ENCODE assay signal across 7 mouse cellular contexts in the genomic region with DNA sequence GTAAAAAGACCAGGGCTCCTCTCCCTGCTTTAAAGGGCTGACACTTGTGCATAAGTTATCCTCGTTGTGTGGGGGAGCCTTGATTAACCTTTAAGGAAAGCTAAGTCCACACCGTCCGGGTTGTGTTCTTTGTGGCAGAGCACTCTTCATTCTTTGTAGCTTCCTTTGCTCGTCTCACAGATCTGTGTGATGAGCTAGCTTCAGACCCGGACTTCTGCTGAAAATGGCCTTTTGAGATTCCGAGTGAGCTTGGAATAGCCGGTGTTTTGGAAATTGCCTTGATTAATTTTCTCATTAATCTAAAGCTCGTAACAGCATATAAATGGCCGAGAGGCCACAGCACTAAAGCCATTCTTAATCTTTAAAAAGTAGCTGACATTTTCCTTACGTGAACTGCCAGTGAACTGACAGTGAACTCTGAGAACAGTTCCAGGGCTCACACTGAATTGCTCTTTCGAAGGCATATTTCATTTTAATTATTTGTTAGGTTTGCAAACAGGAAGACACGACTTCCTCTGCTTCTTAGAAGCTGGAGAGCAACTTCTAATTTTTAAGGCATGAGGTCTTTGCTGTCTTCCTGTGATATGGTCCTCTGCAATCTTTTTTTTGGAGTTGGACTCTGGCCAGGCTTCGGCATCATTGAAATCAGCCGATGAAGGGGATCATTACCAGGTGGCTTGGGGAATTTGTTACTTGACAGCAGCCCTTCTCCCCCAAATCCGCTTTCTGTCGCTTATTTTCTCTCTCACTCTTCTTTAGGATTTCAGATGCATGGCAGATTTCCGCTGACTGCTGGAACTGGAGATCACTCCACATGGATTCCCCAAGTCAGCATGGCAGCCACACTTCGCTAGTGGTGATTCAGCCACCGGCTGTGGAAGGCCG. TPM values are rescaled to one million over a fixed set of nuclear protein-coding genes. Genes with fewer than 3 reads are reported as not detected.
A peak's percentile ranks its signal among the peaks of the same experiment; 100 is the strongest.
DNase-seq lines count a peak whose midpoint lies in the region; ATAC-seq and TF ChIP-seq lines count a peak whose summit lies in the region.

No protein-coding gene starts in this region.

- H3K4me2 ChIP-seq in hindbrain, embryonic 14.5 days (replicated peaks): peak overlapping the region; percentile 70
- peak overlapping the region; percentile 93 for H3K4me2 ChIP-seq in liver, embryonic 11.5 days
- H3K4me2 ChIP-seq in stomach, postnatal 0 days (replicated peaks; ENCODE audit: low read depth): peak overlapping the region; percentile 74

- no peaks in the 10 kb centered on the region for H3K4me1 ChIP-seq in brown adipose tissue, adult 24 weeks (ENCODE audit: control insufficient read depth, insufficient read depth, insufficient read length, low read length)
- H3K4me1 ChIP-seq in forebrain, embryonic 10.5 days: peaks cover 56% of the 10 kb centered on the region
- peaks cover 12% of the 10 kb centered on the region for H3K4me1 ChIP-seq in hindbrain, embryonic 14.5 days (replicated peaks; ENCODE audit: control insufficient read depth, insufficient read depth, low read length)
- peaks cover 14% of the 10 kb centered on the region for H3K4me1 ChIP-seq in liver, embryonic 11.5 days (replicated peaks; ENCODE audit: control insufficient read depth, insufficient read depth, low read length)
- peaks cover 10% of the 10 kb centered on the region for H3K4me1 ChIP-seq in stomach, postnatal 0 days (replicated peaks; ENCODE audit: control insufficient read depth, insufficient read depth)

- peak overlapping the region; percentile 83 for H3K9ac ChIP-seq in hindbrain, embryonic 14.5 days
- H3K9ac ChIP-seq in liver, embryonic 11.5 days (ENCODE audit: low read depth, low read length): no peak overlapping the region
- H3K9ac ChIP-seq in stomach, postnatal 0 days (ENCODE audit: low read length): peak overlapping the region; percentile 94

- peak overlapping the region; percentile 46 for H3K4me3 ChIP-seq in brown adipose tissue, adult 24 weeks (ENCODE audit: insufficient read depth, low read depth, low read length)
- peak overlapping the region; percentile 87 for H3K4me3 ChIP-seq in forebrain, embryonic 10.5 days
- peak overlapping the region; percentile 92 for H3K4me3 ChIP-seq in hindbrain, embryonic 14.5 days (replicated peaks; ENCODE audit: low read length)
- H3K4me3 ChIP-seq in liver, embryonic 11.5 days (ENCODE audit: low read depth, low read length): peak overlapping the region; percentile 87; the same call in 1 of the 2 replicates
- peak overlapping the region; percentile 94 for H3K4me3 ChIP-seq in stomach, postnatal 0 days (ENCODE audit: low read depth, low read length)

- no peak for ATAC-seq in hindbrain, embryonic 14.5 days (ENCODE audit: low FRiP score)
- no peak for ATAC-seq in liver, embryonic 11.5 days (replicated peaks; ENCODE audit: low FRiP score)
- ATAC-seq in stomach, postnatal 0 days (ENCODE audit: low FRiP score, low TSS enrichment): no peak

- 64% methylated on average over 20 of the region's 20 CpGs for WGBS in forebrain, embryonic 10.5 days
- 36% methylated on average over 20 of the region's 20 CpGs for WGBS in hindbrain, embryonic 14.5 days
- WGBS in liver, embryonic 11.5 days: 61% methylated on average over 20 of the region's 20 CpGs
- WGBS in stomach, postnatal 0 days: 25% methylated on average over 20 of the region's 20 CpGs

- H3K27ac ChIP-seq in brown adipose tissue, adult 24 weeks (replicated peaks; ENCODE audit: low read depth, low read length): peak overlapping the region; percentile 68
- H3K27ac ChIP-seq in forebrain, embryonic 10.5 days: peak overlapping the region; percentile 97
- H3K27ac ChIP-seq in hindbrain, embryonic 14.5 days: no peak overlapping the region
- H3K27ac ChIP-seq in liver, embryonic 11.5 days (ENCODE audit: low read depth, low read length): no peak overlapping the region
- H3K27ac ChIP-seq in stomach, postnatal 0 days (replicated peaks): peak overlapping the region; percentile 95

- no peak for TF ChIP-seq EP300 in stomach, postnatal 0 days (optimal IDR thresholded peaks at IDR 0.05)

- peaks cover 47% of the 10 kb centered on the region for H3K36me3 ChIP-seq in forebrain, embryonic 10.5 days (replicated peaks)
- peaks cover 28% of the 10 kb centered on the region; the same call in 1 of the 2 replicates for H3K36me3 ChIP-seq in hindbrain, embryonic 14.5 days (replicated peaks; ENCODE audit: control insufficient read depth, insufficient read depth)
- peaks cover 19% of the 10 kb centered on the region for H3K36me3 ChIP-seq in liver, embryonic 11.5 days (ENCODE audit: control insufficient read depth, insufficient read depth, low read length)
- H3K36me3 ChIP-seq in stomach, postnatal 0 days (ENCODE audit: control insufficient read depth, insufficient read depth, low read length): peaks cover 11% of the 10 kb centered on the region

- no peaks in the 10 kb centered on the region for H3K9me3 ChIP-seq in forebrain, embryonic 10.5 days
- no peaks in the 10 kb centered on the region for H3K9me3 ChIP-seq in hindbrain, embryonic 14.5 days (ENCODE audit: control insufficient read depth, low read length)
- H3K9me3 ChIP-seq in liver, embryonic 11.5 days (ENCODE audit: control insufficient read depth, low read length): no peaks in the 10 kb centered on the region
- no peaks in the 10 kb centered on the region for H3K9me3 ChIP-seq in stomach, postnatal 0 days (ENCODE audit: control insufficient read depth, low read length)

- TF ChIP-seq CTCF in stomach, postnatal 0 days (IDR thresholded peaks at IDR 0.05; ENCODE audit: low read depth): no peak

- 0 out of 2 replicates have a peak, but pooled peaks cover 4% of the 10 kb centered on the region for H3K27me3 ChIP-seq in forebrain, embryonic 10.5 days (ENCODE audit: poor library complexity, severe bottlenecking)
- H3K27me3 ChIP-seq in hindbrain, embryonic 14.5 days (ENCODE audit: control insufficient read depth, insufficient read depth, low read length): peaks cover 14% of the 10 kb centered on the region; the same call in 1 of the 2 replicates
- no peaks in the 10 kb centered on the region for H3K27me3 ChIP-seq in liver, embryonic 11.5 days (replicated peaks; ENCODE audit: control insufficient read depth, insufficient read depth, low read length)
- no peaks in the 10 kb centered on the region for H3K27me3 ChIP-seq in stomach, postnatal 0 days (ENCODE audit: control insufficient read depth, insufficient read depth, low read length)

- DNase-seq in forebrain, embryonic 10.5 days (ENCODE audit: extremely low spot score, low spot score): no peak
- no peak for DNase-seq in hindbrain, embryonic 14.5 days (ENCODE audit: low spot score)
- peak; percentile 31 for DNase-seq in liver, embryonic 11.5 days (ENCODE audit: low spot score)
- DNase-seq in stomach, postnatal 0 days (ENCODE audit: low spot score): no peak
- DNase-seq in frontal cortex, postnatal 14 days (ENCODE audit: low spot score in 2 of 2): no peak
- no peak for DNase-seq in layer of hippocampus, postnatal 25 days (ENCODE audit: extremely low spot score in 1 of 2, low spot score in 1 of 2)

RNA-seq across cellular contexts. Expression of gene Spry1, which starts 2.3 kb away (rescaled TPM):
- 9.2 and 11.4 TPM in 2 replicates for polyA plus RNA-seq in brown adipose tissue, adult 24 weeks (2012; ENCODE audit: insufficient read depth, insufficient read length, missing spikeins)
- 21.6 and 29.1 TPM in 2 replicates for polyA plus RNA-seq in forebrain, embryonic 10.5 days (2016; fragmentation: Nextera tagmentation; extraction: Ambion mirVana)
- 5.8 and 6.7 TPM in 2 replicates for polyA plus RNA-seq in hindbrain, embryonic 14.5 days (2014; fragmentation: Nextera tagmentation; extraction: Ambion mirVana)
- 6.2 and 8.0 TPM in 2 replicates for polyA plus RNA-seq in liver, embryonic 11.5 days (2014; fragmentation: Nextera tagmentation; extraction: Ambion mirVana)
- 9.4 and 14.1 TPM in 2 replicates for polyA plus RNA-seq in stomach, postnatal 0 days (2015; fragmentation: Nextera tagmentation; extraction: Ambion mirVana)
- total RNA-seq in layer of hippocampus, postnatal 25 days (2021): 10 to 100 TPM; 14.0 to 14.2 TPM

Comparison
In these comparisons a context has a peak if more than half of its experiments do, and no peak if none do; other contexts are left out.
1. H3K27ac ChIP-seq: peak in brown adipose tissue, adult 24 weeks (single experiment), forebrain, embryonic 10.5 days (single experiment) and stomach, postnatal 0 days (single experiment); none in hindbrain, embryonic 14.5 days (single experiment) and liver, embryonic 11.5 days (single experiment).
2. Peak in every context shown above with its lines, with median percentiles within 50 percentile points of each other: H3K4me3 ChIP-seq and H3K4me2 ChIP-seq.